Mouse (Mus musculus) liver, embryonic 16.5 days (tissue): ENCODE results near the gene Gm10392. TPM values are rescaled to one million over a fixed set of nuclear protein-coding genes. Genes with fewer than 3 reads are reported as not detected.
"Not testable (repeated sequence)": the region's sequence is repeated elsewhere in the genome, so short reads cannot be mapped to it uniquely, and the experiment has no call there.

Experiments used
- ATAC-seq: fragments of 200-750 bp; cut with Nextera tagmentation; 2 replicates; pipeline ENCODE4 v1.8.0; 2017; ENCODE audit warnings: low read depth, mild to moderate bottlenecking, moderate number of reproducible peaks, moderate library complexity
- H3K27ac ChIP-seq: fragments of 300-500 bp; sonication (generic); 2 replicates; pipeline ENCODE4 v1.5.1; 2014; ENCODE audit warnings: mild to moderate bottlenecking, low read length
- H3K27me3 ChIP-seq: fragments of 300-500 bp; sonication (generic); 2 replicates; pipeline ENCODE4 v1.6.1; 2014; ENCODE audit warnings: low read depth, low read length, mixed read lengths; ENCODE audit not compliant: control insufficient read depth, insufficient read depth
- H3K36me3 ChIP-seq: fragments of 300-500 bp; sonication (generic); 2 replicates; pipeline ENCODE4 v1.6.1; 2014; ENCODE audit warnings: mild to moderate bottlenecking; ENCODE audit not compliant: control insufficient read depth, insufficient read depth
- H3K4me1 ChIP-seq: fragments of 300-500 bp; sonication (generic); 2 replicates; pipeline ENCODE4 v1.6.1; 2014; ENCODE audit warnings: low read depth, low read length, mixed read lengths; ENCODE audit not compliant: control insufficient read depth
- H3K4me2 ChIP-seq: fragments of 300-500 bp; sonication (generic); 2 replicates; pipeline ENCODE4 v1.6.1; 2014; ENCODE audit warnings: low read depth, low read length, mixed read lengths
- H3K4me3 ChIP-seq: fragments of 300-500 bp; sonication (generic); 2 replicates; pipeline ENCODE4 v1.5.1; 2014; ENCODE audit warnings: low read depth, mild to moderate bottlenecking, low read length
- H3K9ac ChIP-seq: fragments of 300-500 bp; sonication (generic); 2 replicates; pipeline ENCODE4 v1.6.1; 2014; ENCODE audit warnings: low read depth, low read length
- H3K9me3 ChIP-seq: fragments of 300-500 bp; sonication (generic); replicated peaks from 2 replicates; pipeline ENCODE4 v1.6.1; 2016; ENCODE audit warnings: low read length; ENCODE audit not compliant: control insufficient read depth
- WGBS: fragments of 180-500 bp; shearing (Covaris S2); extraction: QIAGEN DNeasy Blood & Tissue Kit; methylation state at CpG from one replicate; pipeline ENCODE4 v1.1.7; 2014; ENCODE audit not compliant: insufficient replicate concordance; 5-methylcytosine and 5-hydroxymethylcytosine counted together
- polyA plus RNA-seq: library from polyadenylated mRNA; unstranded; fragments of >200 nt; fragmentation: Nextera tagmentation; extraction: Ambion mirVana; gene quantifications from 2 replicates; pipeline ENCODE4 v1.2.1, GENCODE M21; 2015

Gene Gm10392
- polyA plus RNA-seq: 0.09 and 0.17 TPM in 2 replicates

DNA sequence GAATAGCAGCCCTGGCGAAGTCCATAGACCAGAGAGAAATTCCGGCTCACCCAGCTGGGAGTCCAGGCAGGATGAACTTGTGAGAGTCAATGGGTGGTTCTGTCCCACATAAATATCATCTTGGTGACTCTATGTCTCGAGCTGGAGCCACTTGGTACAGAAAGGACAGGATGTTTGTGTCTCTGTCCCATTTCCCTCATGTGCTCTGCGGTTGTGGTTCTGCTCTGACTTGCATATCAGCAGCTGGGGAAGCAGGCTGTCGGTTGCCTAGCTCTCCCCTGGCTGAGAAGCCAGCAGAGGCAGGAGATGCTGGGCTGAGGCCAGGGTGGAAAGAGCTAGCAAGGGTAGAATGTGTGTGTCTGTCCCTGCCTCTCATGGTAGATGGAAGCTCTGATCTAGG, at the start of gene Gm10392:
Gm10392 (minus strand) TSS at position 156 of the 400 bp plus-strand sequence.
- no peak within 1 kb of the TSS for H3K4me3 ChIP-seq
- no peaks in the 10 kb centered on the region for H3K9me3 ChIP-seq
- no peak within 1 kb of the TSS for H3K4me2 ChIP-seq
- H3K27ac ChIP-seq: peak within 1 kb of the TSS; percentile 52
- H3K4me1 ChIP-seq: peaks cover 33% of the 10 kb centered on the region
- no peaks in the 10 kb centered on the region for H3K36me3 ChIP-seq
- ATAC-seq: no peak
- 15% methylated on average over 5 of the region's 5 CpGs for WGBS
- H3K27me3 ChIP-seq: peaks cover 48% of the 10 kb centered on the region
- H3K9ac ChIP-seq: no peak within 1 kb of the TSS

GRCm38 (mm10) chr11:77545261-77545660, 26.3 kb upstream of the Gm10392 start:
- no peaks in the 10 kb centered on the region for H3K27me3 ChIP-seq
- H3K27ac ChIP-seq: no peak overlapping the region
- H3K4me2 ChIP-seq: no peak overlapping the region
- no peaks in the 10 kb centered on the region for H3K4me1 ChIP-seq
- 90% methylated on average over 7 of the region's 7 CpGs for WGBS
- peaks cover 31% of the 10 kb centered on the region for H3K36me3 ChIP-seq
- no peak for ATAC-seq
- H3K4me3 ChIP-seq: no peak overlapping the region
- no peak overlapping the region for H3K9ac ChIP-seq
- H3K9me3 ChIP-seq: no peaks in the 10 kb centered on the region

- Histone ChIP-seq H3K4me2 (no peak overlapping the region), H3K4me1 (no peaks in the 10 kb centered on the region), H3K9me3 (no peaks in the 10 kb centered on the region), H3K27me3 (no peaks in the 10 kb centered on the region), H3K9ac (no peak overlapping the region), H3K27ac (no peak overlapping the region), H3K36me3 (peaks cover 6% of the 10 kb centered on the region; the same call in 1 of the 2 replicates), H3K4me3 (no peak overlapping the region)
- 76% methylated on average over 4 of the region's 4 CpGs for WGBS
- no peak for ATAC-seq
Observed at GRCm38 (mm10) chr11:77532202-77532846, 13.3 kb upstream of the Gm10392 start.

DNA sequence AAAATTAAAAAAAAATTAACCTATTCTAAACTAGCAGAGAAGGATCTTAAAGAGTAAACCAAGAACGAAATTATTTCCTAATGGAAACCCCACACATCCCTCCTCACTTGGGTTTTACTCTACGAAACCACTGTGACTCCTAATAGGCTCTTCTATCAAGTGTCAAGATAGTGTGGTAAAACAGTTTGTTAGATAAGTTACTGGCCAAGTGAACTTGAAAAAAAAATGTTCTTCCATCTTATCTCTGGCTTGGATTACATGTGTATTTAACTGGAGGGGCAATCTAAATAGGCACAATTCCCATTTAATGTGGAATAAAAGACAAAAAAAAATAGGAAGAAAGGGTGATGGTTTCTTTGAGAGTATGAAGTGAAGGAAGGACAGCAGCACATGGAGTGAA, 11.9 kb upstream of the Gm10392 start:
- no peak for ATAC-seq
- no peaks in the 10 kb centered on the region for H3K9me3 ChIP-seq
- H3K4me3 ChIP-seq: no peak overlapping the region
- WGBS: 43% methylated on average over 2 of the region's 2 CpGs
- no peak overlapping the region for H3K27ac ChIP-seq
- no peak overlapping the region for H3K9ac ChIP-seq
- H3K36me3 ChIP-seq: no peaks in the 10 kb centered on the region
- no peak overlapping the region for H3K4me2 ChIP-seq
- H3K27me3 ChIP-seq: no peaks in the 10 kb centered on the region
- no peaks in the 10 kb centered on the region for H3K4me1 ChIP-seq

DNA sequence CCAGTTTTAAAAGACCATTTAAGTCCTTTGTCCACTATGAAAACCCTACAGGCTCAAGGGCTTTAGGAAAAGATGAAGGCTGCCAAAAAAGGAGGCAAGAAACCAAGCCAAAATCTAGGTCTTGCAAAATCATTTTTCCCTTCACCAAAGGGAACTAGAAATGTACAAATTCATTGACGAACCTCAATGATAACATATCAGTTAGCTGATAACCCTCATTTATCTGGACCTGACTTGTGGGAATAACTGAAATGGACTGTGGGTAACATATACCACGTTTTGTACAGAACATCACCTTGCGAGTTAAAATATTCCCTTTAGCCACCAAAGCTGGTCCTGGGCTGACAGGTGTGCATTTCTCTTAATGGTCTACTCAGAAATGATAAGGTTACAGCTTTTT, 10.6 kb upstream of the Gm10392 start:
- no peak overlapping the region for H3K4me3 ChIP-seq
- 48% methylated on average over 3 of the region's 3 CpGs for WGBS
- no peaks in the 10 kb centered on the region for H3K27me3 ChIP-seq
- no peak overlapping the region for H3K4me2 ChIP-seq
- no peak overlapping the region for H3K9ac ChIP-seq
- H3K36me3 ChIP-seq: no peaks in the 10 kb centered on the region
- H3K9me3 ChIP-seq: no peaks in the 10 kb centered on the region
- no peaks in the 10 kb centered on the region for H3K4me1 ChIP-seq
- H3K27ac ChIP-seq: no peak overlapping the region
- no peak for ATAC-seq

- H3K27ac ChIP-seq, H3K9me3 ChIP-seq, H3K4me2 ChIP-seq, H3K4me1 ChIP-seq, H3K27me3 ChIP-seq, H3K4me3 ChIP-seq, H3K36me3 ChIP-seq, H3K9ac ChIP-seq, ATAC-seq: not testable (repeated sequence)
- 61% methylated on average over 3 of the region's 3 CpGs for WGBS
Observed at GRCm38 (mm10) chr11:77528420-77528819, 9.4 kb upstream of the Gm10392 start.

DNA sequence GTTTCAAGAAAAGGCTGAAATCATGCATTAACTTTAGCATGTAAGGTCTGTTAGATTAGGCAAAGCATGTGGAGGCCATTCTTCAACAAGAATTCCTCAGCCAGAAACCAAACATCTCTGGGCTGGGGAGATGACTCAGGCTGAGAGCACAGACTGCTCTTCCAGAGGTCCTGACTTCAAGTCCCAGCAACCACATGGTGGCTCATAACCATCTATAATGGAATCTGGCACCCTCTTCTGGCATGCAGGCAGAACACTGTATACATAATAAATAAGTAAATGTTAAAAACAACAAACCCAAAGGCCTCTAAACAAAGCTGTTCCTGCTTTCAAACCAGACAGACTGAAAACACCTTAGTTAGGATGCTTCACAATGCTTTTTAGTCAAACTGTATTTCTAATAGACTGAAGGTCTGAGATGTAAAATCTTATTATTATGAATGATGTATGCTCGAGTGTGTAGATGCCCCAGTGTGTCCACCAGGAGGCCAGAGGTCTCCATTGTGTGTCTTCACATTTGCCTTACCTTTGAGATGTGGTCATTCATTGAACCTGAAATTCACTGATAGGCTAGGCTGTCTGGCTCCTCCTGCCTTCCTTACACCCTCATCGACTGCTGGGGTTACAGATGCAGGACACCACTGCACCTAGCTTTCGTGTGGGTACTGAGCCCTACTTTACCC, 6.9 kb upstream of the Gm10392 start:
- H3K27me3 ChIP-seq: no peaks in the 10 kb centered on the region
- H3K4me1 ChIP-seq: peaks cover 2% of the 10 kb centered on the region; the same call in 1 of the 2 replicates
- H3K9me3 ChIP-seq: no peaks in the 10 kb centered on the region
- no peak overlapping the region for H3K4me2 ChIP-seq
- no peak for ATAC-seq
- H3K27ac ChIP-seq: no peak overlapping the region
- H3K36me3 ChIP-seq: no peaks in the 10 kb centered on the region
- H3K4me3 ChIP-seq: no peak overlapping the region
- H3K9ac ChIP-seq: no peak overlapping the region
- WGBS: 66% methylated on average over 3 of the region's 3 CpGs

- 26% methylated on average over 5 of the region's 5 CpGs for WGBS
- H3K36me3 ChIP-seq: no peaks in the 10 kb centered on the region
- no peak overlapping the region for H3K9ac ChIP-seq
- no peak overlapping the region for H3K4me2 ChIP-seq
- ATAC-seq: no peak
- H3K27me3 ChIP-seq: peaks cover 30% of the 10 kb centered on the region
- H3K4me3 ChIP-seq: no peak overlapping the region
- no peaks in the 10 kb centered on the region for H3K9me3 ChIP-seq
- peaks cover 15% of the 10 kb centered on the region for H3K4me1 ChIP-seq
- H3K27ac ChIP-seq: 0 out of 2 replicates have a peak overlapping the region, but pooled peaks have one; percentile 21
Observed at GRCm38 (mm10) chr11:77520601-77521529, 1.9 kb upstream of the Gm10392 start.
